Mouse (Mus musculus) kidney, embryonic 15.5 days (tissue): Measurements from ENCODE around the gene Hnrnpul1. TPM values are rescaled to one million over a fixed set of nuclear protein-coding genes. Genes with fewer than 3 reads are reported as not detected.
"Not testable (repeated sequence)": the region's sequence is repeated elsewhere in the genome, so short reads cannot be mapped to it uniquely, and the experiment has no call there.

Experiments
- ATAC-seq: fragments of 200-750 bp; cut with Nextera tagmentation; replicated peaks from 2 replicates; pipeline ENCODE4 v1.8.0; 2017; ENCODE audit warnings: moderate TSS enrichment; ENCODE audit not compliant: low FRiP score
- H3K27ac ChIP-seq: fragments of 300-500 bp; sonication (generic); 2 replicates; pipeline ENCODE4 v1.5.1; 2015; ENCODE audit warnings: mild to moderate bottlenecking, inconsistent platforms
- H3K27me3 ChIP-seq: fragments of 300-500 bp; sonication (generic); 2 replicates; pipeline ENCODE4 v1.6.1; 2015; ENCODE audit warnings: inconsistent platforms
- H3K36me3 ChIP-seq: fragments of 300-500 bp; sonication (generic); 2 replicates; pipeline ENCODE4 v1.6.1; 2015; ENCODE audit warnings: inconsistent platforms
- H3K4me1 ChIP-seq: fragments of 300-500 bp; sonication (generic); 2 replicates; pipeline ENCODE4 v1.6.1; 2015; ENCODE audit warnings: inconsistent platforms
- H3K4me2 ChIP-seq: fragments of 300-500 bp; sonication (generic); 2 replicates; pipeline ENCODE4 v1.6.1; 2015; ENCODE audit warnings: moderate library complexity, mild to moderate bottlenecking, inconsistent platforms
- H3K4me3 ChIP-seq: fragments of 300-500 bp; sonication (generic); replicated peaks from 2 replicates; pipeline ENCODE4 v1.5.1; 2015; ENCODE audit warnings: mild to moderate bottlenecking, inconsistent platforms
- H3K9ac ChIP-seq: fragments of 300-500 bp; sonication (generic); 2 replicates; pipeline ENCODE4 v1.6.1; 2015; ENCODE audit warnings: mild to moderate bottlenecking, inconsistent platforms
- H3K9me3 ChIP-seq: fragments of 300-500 bp; sonication (generic); replicated peaks from 2 replicates; pipeline ENCODE4 v1.6.1; 2016; ENCODE audit warnings: inconsistent platforms
- WGBS: fragments of 180-500 bp; shearing (Covaris S2); methylation state at CpG from one replicate; pipeline ENCODE4 v1.1.7; 2015; ENCODE audit warnings: mixed read lengths; 5-methylcytosine and 5-hydroxymethylcytosine counted together
- polyA plus RNA-seq: library from polyadenylated mRNA; unstranded; fragments of >200 nt; fragmentation: Nextera tagmentation; extraction: Ambion mirVana; gene quantifications from 2 replicates; pipeline ENCODE4 v1.2.1, GENCODE M21; 2015

Gene Hnrnpul1
- polyA plus RNA-seq, 1 experiment from 2014 or later: 61.3 TPM

DNA sequence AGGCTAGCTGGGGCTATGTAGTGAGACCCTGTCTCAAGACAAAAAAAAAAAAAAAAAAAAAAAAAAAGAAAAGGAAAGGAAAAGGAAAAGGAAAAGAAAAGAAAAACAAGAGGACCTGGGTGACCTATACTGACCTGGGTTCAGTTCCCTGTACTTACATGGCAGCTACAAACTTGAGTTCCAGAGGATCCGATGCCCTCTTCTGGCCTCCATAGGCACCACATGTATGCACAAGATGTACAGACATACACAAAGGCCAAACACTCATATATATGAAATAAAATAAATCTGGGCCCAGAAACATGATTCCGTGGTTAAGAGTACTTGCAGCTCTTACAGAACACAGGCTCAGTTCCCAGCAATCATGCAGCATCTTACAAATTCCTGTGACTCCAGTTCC is 17.6 kb downstream of the Hnrnpul1 start:
- no peaks in the 10 kb centered on the region for H3K4me1 ChIP-seq
- H3K9me3 ChIP-seq: no peaks in the 10 kb centered on the region
- no peak overlapping the region for H3K27ac ChIP-seq
- H3K9ac ChIP-seq: no peak overlapping the region
- no peak for ATAC-seq
- peaks cover 99% of the 10 kb centered on the region for H3K36me3 ChIP-seq
- H3K27me3 ChIP-seq: no peaks in the 10 kb centered on the region
- 92% methylated on average over 2 of the region's 2 CpGs for WGBS
- no peak overlapping the region for H3K4me2 ChIP-seq
- no peak overlapping the region for H3K4me3 ChIP-seq

- Histone ChIP-seq H3K9ac (no peak overlapping the region), H3K4me2 (no peak overlapping the region), H3K36me3 (peaks cover 99% of the 10 kb centered on the region), H3K4me3 (no peak overlapping the region), H3K27me3 (no peaks in the 10 kb centered on the region), H3K27ac (no peak overlapping the region), H3K9me3 (no peaks in the 10 kb centered on the region), H3K4me1 (no peaks in the 10 kb centered on the region)
- ATAC-seq: no peak
- 77% methylated on average over 4 of the region's 4 CpGs for WGBS
Observed at GRCm38 (mm10) chr7:25734991-25735390, 19.6 kb downstream of the Hnrnpul1 start.

GRCm38 (mm10) chr7:25731294-25732055 is 23.1 kb downstream of the Hnrnpul1 start:
- Histone ChIP-seq H3K4me3 (no peak overlapping the region), H3K9me3 (no peaks in the 10 kb centered on the region), H3K27me3 (no peaks in the 10 kb centered on the region), H3K4me1 (no peaks in the 10 kb centered on the region), H3K27ac (no peak overlapping the region), H3K9ac (no peak overlapping the region), H3K36me3 (peaks cover 97% of the 10 kb centered on the region), H3K4me2 (no peak overlapping the region)
- no peak for ATAC-seq
- 92% methylated on average over 8 of the region's 8 CpGs for WGBS

- no peaks in the 10 kb centered on the region for H3K9me3 ChIP-seq
- 98% methylated on average over 2 of the region's 2 CpGs for WGBS
- H3K27me3 ChIP-seq: no peaks in the 10 kb centered on the region
- no peak overlapping the region for H3K4me2 ChIP-seq
- no peaks in the 10 kb centered on the region for H3K4me1 ChIP-seq
- no peak overlapping the region for H3K27ac ChIP-seq
- no peak overlapping the region for H3K4me3 ChIP-seq
- no peak for ATAC-seq
- no peak overlapping the region for H3K9ac ChIP-seq
- H3K36me3 ChIP-seq: peaks cover 97% of the 10 kb centered on the region
Observed at GRCm38 (mm10) chr7:25729862-25730261, 24.7 kb downstream of the Hnrnpul1 start.

DNA sequence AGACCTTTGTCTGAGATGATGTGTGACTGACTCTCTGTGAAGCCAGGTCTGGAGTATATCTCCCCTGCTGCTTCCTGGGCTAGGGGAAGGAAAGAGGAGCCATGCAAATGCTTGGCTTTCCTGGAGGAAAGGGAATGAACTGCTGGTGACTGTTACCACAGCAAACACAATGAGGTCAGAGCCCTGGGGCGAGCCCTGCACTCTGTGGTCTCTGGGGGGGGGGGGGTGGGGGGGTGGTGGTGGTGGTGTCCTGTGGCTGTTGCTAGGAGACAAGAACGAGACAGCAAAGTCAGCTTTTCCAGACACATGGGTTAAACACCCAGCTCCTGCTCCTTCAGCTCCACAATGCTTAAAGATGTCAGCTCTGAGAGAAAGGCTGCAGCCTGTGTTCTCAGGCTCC is 25.2 kb downstream of the Hnrnpul1 start:
- ATAC-seq: no peak
- peaks cover 97% of the 10 kb centered on the region for H3K36me3 ChIP-seq
- H3K9ac ChIP-seq: no peak overlapping the region
- no peak overlapping the region for H3K4me2 ChIP-seq
- 50% methylated on average over 2 of the region's 2 CpGs for WGBS
- H3K4me3 ChIP-seq: no peak overlapping the region
- H3K9me3 ChIP-seq: no peaks in the 10 kb centered on the region
- no peaks in the 10 kb centered on the region for H3K27me3 ChIP-seq
- no peak overlapping the region for H3K27ac ChIP-seq
- no peaks in the 10 kb centered on the region for H3K4me1 ChIP-seq

- H3K9ac ChIP-seq: no peak overlapping the region
- no peak overlapping the region for H3K4me3 ChIP-seq
- 84% methylated on average over 5 of the region's 5 CpGs for WGBS
- H3K4me2 ChIP-seq: no peak overlapping the region
- H3K27ac ChIP-seq: no peak overlapping the region
- H3K4me1 ChIP-seq: no peaks in the 10 kb centered on the region
- H3K36me3 ChIP-seq: peaks cover 98% of the 10 kb centered on the region
- no peak for ATAC-seq
- no peaks in the 10 kb centered on the region for H3K9me3 ChIP-seq
- no peaks in the 10 kb centered on the region for H3K27me3 ChIP-seq
Observed at GRCm38 (mm10) chr7:25727800-25728199, 26.8 kb downstream of the Hnrnpul1 start.

DNA sequence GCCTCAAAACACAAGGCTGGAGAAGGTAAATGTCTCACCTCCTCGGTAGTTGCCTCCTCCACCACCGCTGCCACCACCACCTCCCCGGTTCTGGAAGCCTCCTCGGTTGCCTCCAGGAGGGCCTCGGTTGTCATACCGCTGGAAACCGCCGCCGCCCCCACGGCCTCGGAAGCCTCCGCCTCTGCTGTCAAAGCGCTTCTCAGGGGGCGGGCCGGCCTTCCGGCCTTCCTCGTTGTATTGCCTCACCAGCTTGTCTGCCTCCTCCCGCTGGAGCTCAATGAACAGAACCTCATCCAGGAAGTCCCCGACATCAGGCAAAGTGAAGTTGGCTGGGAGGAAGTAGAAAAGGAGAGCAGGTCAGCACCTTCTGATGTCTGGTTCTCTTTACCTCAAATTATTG is 28.7 kb downstream of the Hnrnpul1 start:
- ATAC-seq: no peak
- 81% methylated on average over 19 of the region's 19 CpGs for WGBS
- H3K4me2 ChIP-seq: no peak overlapping the region
- H3K27me3 ChIP-seq: no peaks in the 10 kb centered on the region
- H3K4me1 ChIP-seq: no peaks in the 10 kb centered on the region
- H3K27ac ChIP-seq: no peak overlapping the region
- no peaks in the 10 kb centered on the region for H3K9me3 ChIP-seq
- H3K4me3 ChIP-seq: no peak overlapping the region
- H3K9ac ChIP-seq: no peak overlapping the region
- H3K36me3 ChIP-seq: peaks cover 97% of the 10 kb centered on the region

DNA sequence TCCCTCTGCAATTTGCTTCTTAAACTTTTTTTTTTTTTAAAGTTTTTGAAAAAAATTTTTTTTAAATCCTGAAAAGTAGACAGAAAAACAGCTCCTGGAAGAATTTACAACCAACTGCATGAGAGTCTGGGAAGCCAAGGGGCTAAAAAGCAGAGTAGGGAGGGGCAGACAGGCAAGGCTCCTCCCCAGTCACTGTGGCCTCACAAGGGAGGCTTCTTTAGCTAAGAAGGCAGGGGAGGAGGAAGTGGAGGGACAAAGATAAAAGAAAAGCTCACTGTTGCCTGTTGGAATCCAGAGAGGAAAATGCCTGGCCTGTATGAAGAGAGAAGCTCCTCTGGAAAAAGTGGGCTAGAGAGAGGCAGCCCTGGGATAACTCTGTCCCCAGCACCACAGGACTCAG is 32.8 kb downstream of the Hnrnpul1 start:
- H3K36me3 ChIP-seq: peaks cover 67% of the 10 kb centered on the region
- H3K9me3 ChIP-seq, ATAC-seq, H3K4me3 ChIP-seq, H3K9ac ChIP-seq, H3K27me3 ChIP-seq, H3K27ac ChIP-seq, H3K4me2 ChIP-seq: not testable (repeated sequence)
- H3K4me1 ChIP-seq: peaks cover 25% of the 10 kb centered on the region

GRCm38 (mm10) chr7:25720760-25721159 is 33.8 kb downstream of the Hnrnpul1 start:
- no peak overlapping the region for H3K4me2 ChIP-seq
- WGBS: 92% methylated on average over 5 of the region's 5 CpGs
- H3K27me3 ChIP-seq: no peaks in the 10 kb centered on the region
- no peaks in the 10 kb centered on the region for H3K9me3 ChIP-seq
- H3K36me3 ChIP-seq: peaks cover 67% of the 10 kb centered on the region
- H3K4me3 ChIP-seq: no peak overlapping the region
- H3K9ac ChIP-seq: no peak overlapping the region
- H3K27ac ChIP-seq: no peak overlapping the region
- peaks cover 25% of the 10 kb centered on the region for H3K4me1 ChIP-seq
- no peak for ATAC-seq

DNA sequence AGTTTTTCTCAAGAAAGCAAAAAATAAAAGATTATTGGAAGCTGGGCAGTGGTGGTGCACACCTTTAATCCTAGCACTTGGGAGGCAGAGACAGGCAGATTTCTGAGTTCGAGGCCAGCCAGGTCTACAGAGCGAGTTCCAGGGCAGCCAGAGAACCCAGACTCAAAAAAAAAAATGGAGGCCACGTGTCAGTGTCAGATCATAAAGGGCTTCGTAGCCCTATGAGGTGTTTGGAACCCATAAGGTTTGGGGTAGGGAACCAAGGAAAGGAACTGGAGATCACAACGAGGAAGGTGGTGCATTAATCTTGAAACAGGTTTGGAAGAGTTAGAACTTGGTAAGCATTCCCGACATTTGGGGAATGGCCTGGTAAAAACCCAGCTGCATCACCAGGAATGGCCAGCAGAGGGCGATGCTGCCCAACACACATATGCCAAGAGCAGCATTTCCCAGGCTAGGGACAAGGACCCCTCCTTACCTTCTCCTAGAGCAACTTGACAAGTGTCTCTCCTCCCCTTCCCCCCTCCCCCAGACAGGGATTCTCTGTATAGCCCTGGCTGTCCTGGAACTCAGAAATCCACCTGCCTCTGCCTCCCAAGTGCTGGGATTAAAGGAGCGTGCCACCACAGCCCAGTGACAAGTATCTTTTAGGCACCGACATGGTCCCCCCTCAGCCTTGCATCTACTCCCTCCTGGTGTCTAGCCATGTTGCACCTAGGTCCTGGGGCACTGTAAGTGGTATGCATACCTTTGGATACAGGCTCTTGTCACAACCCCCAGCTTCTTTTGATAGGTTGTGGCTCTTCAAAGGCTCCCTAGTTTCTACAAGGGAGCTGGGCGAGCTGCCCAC is 34.6 kb downstream of the Hnrnpul1 start:
- Histone ChIP-seq H3K9ac (no peak overlapping the region), H3K27ac (peak overlapping the region; percentile 92; the same call in 1 of the 2 replicates), H3K4me3 (no peak overlapping the region), H3K36me3 (peaks cover 67% of the 10 kb centered on the region), H3K4me2 (peak overlapping the region; percentile 83), H3K9me3 (no peaks in the 10 kb centered on the region), H3K4me1 (peaks cover 25% of the 10 kb centered on the region), H3K27me3 (no peaks in the 10 kb centered on the region)
- ATAC-seq: no peak
- 60% methylated on average over 10 of the region's 10 CpGs for WGBS

DNA sequence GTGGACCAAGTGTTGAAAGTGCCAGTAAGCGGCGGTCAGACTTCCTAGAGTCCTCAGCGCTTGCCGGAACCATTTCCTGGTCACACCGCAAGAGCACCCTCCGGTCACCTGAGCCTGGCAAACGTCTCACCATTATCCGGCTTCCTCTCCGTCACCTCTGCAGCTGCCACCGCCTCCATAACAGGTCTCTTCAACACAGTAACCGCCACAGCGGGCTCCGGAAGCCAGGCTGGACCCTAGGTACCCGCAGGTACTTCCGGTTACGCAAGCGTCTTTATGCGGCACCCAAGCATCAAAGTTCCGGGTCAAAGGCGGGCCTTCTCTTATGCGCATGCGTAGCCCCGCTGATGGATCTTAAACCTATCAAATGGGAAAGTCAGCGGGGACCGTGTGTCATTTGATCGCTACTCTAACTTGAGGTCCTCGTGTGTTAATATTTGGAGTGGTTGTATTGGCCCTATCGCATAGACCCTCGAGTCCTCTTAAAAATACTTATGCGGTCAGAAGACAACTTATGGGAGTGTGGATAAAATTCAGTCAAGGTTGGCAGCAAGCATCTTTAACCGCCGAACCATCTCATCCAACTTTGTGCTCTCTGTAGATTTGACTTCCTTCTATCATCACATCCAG is 35.7 kb downstream of the Hnrnpul1 start, which contains the start of gene Ccdc97:
Gene Ccdc97 (minus strand): TSS at position 301 of the 630 bp plus-strand sequence.
- WGBS: 5% methylated on average over 32 of the region's 32 CpGs
- peaks cover 67% of the 10 kb centered on the region for H3K36me3 ChIP-seq

GRCm38 (mm10) chr7:25717478-25717877 is 37.1 kb downstream of the Hnrnpul1 start:
- Histone ChIP-seq H3K9me3 (no peaks in the 10 kb centered on the region), H3K4me1 (peaks cover 25% of the 10 kb centered on the region), H3K27ac (no peak overlapping the region), H3K36me3 (peaks cover 67% of the 10 kb centered on the region), H3K4me3 (peak overlapping the region; percentile 86), H3K4me2 (peak overlapping the region; percentile 83), H3K9ac (peak overlapping the region; percentile 68; the same call in 1 of the 2 replicates), H3K27me3 (no peaks in the 10 kb centered on the region)
- ATAC-seq: no peak
- 96% methylated on average over 3 of the region's 3 CpGs for WGBS

More for the DNA sequence above, 35.7 kb downstream of the Hnrnpul1 start, which contains the start of gene Ccdc97:
- Histone ChIP-seq H3K4me2 (peak within 1 kb of the TSS; percentile 83), H3K9me3 (no peaks in the 10 kb centered on the region), H3K9ac (peak within 1 kb of the TSS; percentile 68), H3K4me3 (peak within 1 kb of the TSS; percentile 86), H3K4me1 (peaks cover 25% of the 10 kb centered on the region), H3K27me3 (no peaks in the 10 kb centered on the region), H3K27ac (peak within 1 kb of the TSS; percentile 92)
- ATAC-seq: peak; percentile 88
